Mouse (Mus musculus): ENCODE results near the gene Opn5. TPM values are rescaled to one million over a fixed set of nuclear protein-coding genes. Genes with fewer than 3 reads are reported as not detected.

Opn5 gene
- polyA plus RNA-seq (2015; fragmentation: Nextera tagmentation; extraction: Ambion mirVana), result not detected in 2 replicates

DNA sequence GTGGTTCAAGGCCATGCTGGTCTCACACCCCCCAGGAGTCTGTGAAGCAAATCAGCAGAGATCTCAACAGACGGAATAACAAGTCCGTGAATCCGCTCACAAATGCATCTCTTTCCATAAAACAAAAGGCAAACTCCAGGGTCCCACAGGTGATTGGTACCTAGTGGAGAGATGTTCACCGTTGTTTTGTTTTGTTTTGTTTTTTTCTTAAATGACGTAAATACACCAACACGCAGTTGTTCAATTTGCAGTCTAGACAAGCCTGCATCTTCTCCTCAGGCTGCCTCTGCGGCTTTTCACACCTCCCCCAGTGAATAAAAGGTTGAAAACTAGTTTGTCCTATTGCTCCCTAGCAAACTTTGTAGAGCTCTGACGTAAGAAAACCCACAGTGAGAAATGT is at the start of gene Opn5:
Opn5 (minus strand) TSS at position 101 of the 400 bp plus-strand sequence.
- H3K9ac ChIP-seq, result no peak within 1 kb of the TSS

DNA sequence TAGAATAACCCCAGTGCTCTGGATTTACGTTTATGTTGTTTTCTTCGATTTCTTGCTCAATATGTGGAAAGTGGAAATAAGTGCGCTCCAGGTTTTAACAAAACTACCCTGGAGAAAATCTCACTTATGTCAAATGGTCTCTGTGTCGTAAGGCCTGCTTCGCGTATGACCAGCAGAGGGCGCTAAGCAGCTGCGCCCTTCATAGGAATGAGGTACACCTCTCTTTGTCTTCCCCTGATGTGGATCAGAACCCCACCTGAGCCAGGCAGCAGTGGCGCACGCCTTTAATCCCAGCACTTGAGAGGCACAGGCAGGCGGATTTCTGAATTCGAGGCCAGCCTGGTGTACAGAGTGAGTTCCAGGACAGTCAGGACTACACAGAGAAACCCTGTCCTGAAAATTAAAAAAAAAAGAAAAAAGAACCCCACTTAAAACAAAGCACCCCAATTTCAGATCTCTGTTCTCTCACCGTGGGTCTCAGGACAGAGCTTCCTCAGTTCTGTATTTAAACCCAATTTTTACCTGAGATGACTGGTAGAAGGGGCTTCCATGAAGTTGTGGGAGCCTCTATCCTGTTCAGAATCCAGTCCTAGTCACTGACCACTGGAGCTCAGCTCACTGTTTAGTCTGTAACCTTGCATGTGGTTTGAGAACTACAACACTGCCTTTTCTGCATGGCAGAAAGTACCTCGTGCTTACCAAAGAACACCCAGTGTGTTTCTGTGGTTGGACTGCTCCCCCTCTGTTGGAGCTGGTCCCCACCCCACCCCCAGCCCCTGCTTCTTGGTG is 47.6 kb upstream of the Opn5 start:
- ATAC-seq (ENCODE audit: low read depth) (no peak), DNase-seq (peak; percentile 3)
- Histone ChIP-seq H3K9me3 (replicated peaks) (no peaks in the 10 kb centered on the region), H3K9ac (no peak overlapping the region), H3K36me3 (no peaks in the 10 kb centered on the region), H3K4me2 (no peak overlapping the region), H3K4me3 (replicated peaks) (no peak overlapping the region), H3K27ac (no peak overlapping the region), H3K4me1 (replicated peaks) (no peaks in the 10 kb centered on the region), H3K27me3 (no peaks in the 10 kb centered on the region)
- WGBS (ENCODE audit: insufficient replicate concordance), result 17% methylated on average over 14 of the region's 14 CpGs

More for the DNA sequence above, at the start of gene Opn5:
- no peak for ATAC-seq (ENCODE audit: low read depth)
- no peaks in the 10 kb centered on the region for H3K36me3 ChIP-seq
- no peak for DNase-seq
- H3K9me3 ChIP-seq (replicated peaks), result no peaks in the 10 kb centered on the region
- no peaks in the 10 kb centered on the region for H3K4me1 ChIP-seq (replicated peaks)
- H3K27me3 ChIP-seq, result no peaks in the 10 kb centered on the region
- WGBS (ENCODE audit: insufficient replicate concordance), result 65% methylated on average over 8 of the region's 8 CpGs
- H3K4me2 ChIP-seq, result no peak within 1 kb of the TSS
- H3K27ac ChIP-seq, result no peak within 1 kb of the TSS
- no peak within 1 kb of the TSS for H3K4me3 ChIP-seq (replicated peaks)

DNA sequence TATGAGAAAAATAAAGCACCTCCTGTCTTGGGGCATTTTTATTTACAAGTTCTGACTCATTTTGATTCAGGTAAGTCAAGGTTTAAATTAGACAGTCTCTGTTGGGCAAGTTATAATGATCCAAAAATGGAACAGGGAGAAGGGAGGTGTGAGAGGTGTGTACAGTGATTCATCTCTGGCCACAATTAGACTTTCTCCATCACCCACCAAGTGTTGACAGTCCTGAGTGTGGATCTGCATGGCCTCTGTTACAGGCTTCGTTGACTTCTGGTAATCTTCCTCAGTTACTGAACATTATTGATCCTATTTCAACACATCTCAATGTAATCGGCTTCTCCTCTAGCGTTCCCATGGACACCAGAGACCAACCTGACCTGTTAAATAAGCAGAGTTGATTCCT is 32.2 kb upstream of the Opn5 start:
- H3K27me3 ChIP-seq, result no peaks in the 10 kb centered on the region
- H3K4me3 ChIP-seq (replicated peaks), result no peak overlapping the region
- H3K9me3 ChIP-seq (replicated peaks), result 0 out of 2 replicates have a peak, but pooled peaks cover 3% of the 10 kb centered on the region
- WGBS (ENCODE audit: insufficient replicate concordance), result 54% methylated on average over 3 of the region's 3 CpGs
- H3K4me2 ChIP-seq, result no peak overlapping the region
- H3K4me1 ChIP-seq (replicated peaks), result no peaks in the 10 kb centered on the region
- no peak for DNase-seq
- no peak for ATAC-seq (ENCODE audit: low read depth)
- H3K36me3 ChIP-seq, result no peaks in the 10 kb centered on the region
- no peak overlapping the region for H3K27ac ChIP-seq
- no peak overlapping the region for H3K9ac ChIP-seq

DNA sequence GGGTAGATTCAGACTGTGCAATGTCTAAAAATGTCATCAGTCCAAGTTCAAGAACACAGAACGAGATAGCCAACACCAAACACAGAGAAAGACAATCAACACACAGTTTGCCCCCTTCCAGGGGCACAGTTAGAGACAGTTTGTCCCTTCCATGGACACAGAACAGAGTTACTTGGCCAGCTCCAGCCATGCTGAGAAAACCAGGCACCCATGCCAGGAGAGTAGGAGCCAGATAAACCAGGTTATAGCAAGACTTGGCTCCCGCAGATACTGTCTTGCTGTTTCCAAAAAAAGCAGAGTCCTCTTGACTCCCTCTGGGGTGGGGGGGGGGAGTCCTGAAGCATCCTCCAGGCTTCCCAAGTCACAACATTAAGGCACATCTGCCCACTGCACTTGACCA is 19.0 kb upstream of the Opn5 start:
- no peaks in the 10 kb centered on the region for H3K27me3 ChIP-seq
- no peak for DNase-seq
- 63% methylated on average over 2 of the region's 2 CpGs for WGBS (ENCODE audit: insufficient replicate concordance)
- H3K4me2 ChIP-seq, result no peak overlapping the region
- no peaks in the 10 kb centered on the region for H3K9me3 ChIP-seq (replicated peaks)
- no peak overlapping the region for H3K4me3 ChIP-seq (replicated peaks)
- ATAC-seq (ENCODE audit: low read depth), result no peak
- no peak overlapping the region for H3K9ac ChIP-seq
- H3K4me1 ChIP-seq (replicated peaks), result no peaks in the 10 kb centered on the region
- no peaks in the 10 kb centered on the region for H3K36me3 ChIP-seq
- H3K27ac ChIP-seq, result no peak overlapping the region

- no peak overlapping the region for H3K27ac ChIP-seq
- H3K4me3 ChIP-seq (replicated peaks), result no peak overlapping the region
- H3K4me1 ChIP-seq (replicated peaks), result no peaks in the 10 kb centered on the region
- no peak overlapping the region for H3K9ac ChIP-seq
- H3K9me3 ChIP-seq (replicated peaks), result no peaks in the 10 kb centered on the region
- 26% methylated on average over 6 of the region's 6 CpGs for WGBS (ENCODE audit: insufficient replicate concordance)
- DNase-seq (no peak), ATAC-seq (ENCODE audit: low read depth) (no peak)
- no peaks in the 10 kb centered on the region for H3K36me3 ChIP-seq
- no peaks in the 10 kb centered on the region for H3K27me3 ChIP-seq
- no peak overlapping the region for H3K4me2 ChIP-seq
Observed at GRCm38 (mm10) chr17:42613043-42613737, 2.0 kb upstream of the Opn5 start.

GRCm38 (mm10) chr17:42608270-42608669 is 2.9 kb downstream of the Opn5 start:
- H3K4me1 ChIP-seq (replicated peaks), result no peaks in the 10 kb centered on the region
- ATAC-seq (ENCODE audit: low read depth) (no peak), DNase-seq (no peak)
- H3K9me3 ChIP-seq (replicated peaks), result no peaks in the 10 kb centered on the region
- no peaks in the 10 kb centered on the region for H3K36me3 ChIP-seq
- H3K4me2 ChIP-seq, result no peak overlapping the region
- H3K27me3 ChIP-seq, result no peaks in the 10 kb centered on the region
- H3K9ac ChIP-seq, result no peak overlapping the region
- no peak overlapping the region for H3K27ac ChIP-seq
- no peak overlapping the region for H3K4me3 ChIP-seq (replicated peaks)
- 51% methylated on average over 3 of the region's 3 CpGs for WGBS (ENCODE audit: insufficient replicate concordance)

DNA sequence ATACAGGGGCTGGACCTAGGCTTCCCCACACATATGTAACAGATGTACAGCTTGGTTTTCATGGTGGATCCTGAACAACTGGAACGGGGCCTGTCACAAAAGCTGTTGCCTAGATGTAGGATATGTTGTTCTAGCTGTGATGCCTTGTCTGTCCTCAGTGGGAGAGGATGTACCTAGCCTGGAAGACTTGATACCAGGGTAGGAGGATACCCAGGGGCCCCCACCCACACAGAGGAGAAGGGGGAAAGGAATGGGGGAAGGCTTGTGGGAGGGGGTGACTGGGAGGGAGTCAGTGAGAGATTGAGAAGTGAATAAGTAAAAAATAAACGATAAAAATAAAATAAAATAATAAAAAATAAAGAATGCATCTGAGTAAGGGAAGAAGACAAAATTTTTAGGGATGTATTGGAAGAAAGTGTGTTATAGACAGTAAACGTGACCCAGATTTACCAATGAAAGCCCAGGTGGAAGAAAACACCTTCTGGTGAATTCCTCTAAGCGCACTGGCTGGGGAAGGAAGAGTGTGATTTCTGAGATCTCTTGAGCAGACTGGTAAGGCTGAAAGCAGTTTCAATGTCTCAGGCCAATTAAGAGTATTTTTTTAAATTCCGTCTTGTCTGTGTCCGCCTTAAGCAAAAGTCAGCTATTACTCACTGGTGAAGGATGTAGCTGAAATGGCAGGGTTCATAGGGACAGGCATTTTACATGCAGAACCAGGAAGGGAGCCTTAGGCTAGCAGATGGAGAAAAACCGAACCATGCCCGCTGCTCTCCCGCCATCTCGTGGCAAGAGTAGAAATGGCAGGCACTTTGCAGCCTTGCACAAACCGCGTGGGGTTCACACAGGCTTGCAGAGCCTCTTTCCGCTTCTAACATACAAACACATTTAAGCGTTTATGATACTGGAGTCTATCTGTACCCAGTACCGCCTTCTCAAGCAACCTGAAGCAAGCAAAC is 8.1 kb downstream of the Opn5 start:
- Histone ChIP-seq H3K4me1 (replicated peaks) (no peaks in the 10 kb centered on the region), H3K9me3 (replicated peaks) (no peaks in the 10 kb centered on the region), H3K36me3 (no peaks in the 10 kb centered on the region), H3K4me3 (replicated peaks) (no peak overlapping the region), H3K9ac (no peak overlapping the region), H3K4me2 (no peak overlapping the region), H3K27me3 (no peaks in the 10 kb centered on the region), H3K27ac (no peak overlapping the region)
- DNase-seq (peak; percentile 2), ATAC-seq (ENCODE audit: low read depth) (no peak)
- WGBS (ENCODE audit: insufficient replicate concordance), result 22% methylated on average over 15 of the region's 15 CpGs

- no peak for ATAC-seq (ENCODE audit: low read depth)
- Histone ChIP-seq H3K4me1 (replicated peaks) (no peaks in the 10 kb centered on the region), H3K9ac (no peak overlapping the region), H3K27me3 (no peaks in the 10 kb centered on the region), H3K9me3 (replicated peaks) (no peaks in the 10 kb centered on the region), H3K4me2 (no peak overlapping the region), H3K36me3 (no peaks in the 10 kb centered on the region), H3K4me3 (replicated peaks) (no peak overlapping the region), H3K27ac (no peak overlapping the region)
- DNase-seq, result no peak
- WGBS (ENCODE audit: insufficient replicate concordance), result 60% methylated on average over 1 of the region's 1 CpGs
Observed at GRCm38 (mm10) chr17:42586486-42586885, 24.7 kb downstream of the Opn5 start.

DNA sequence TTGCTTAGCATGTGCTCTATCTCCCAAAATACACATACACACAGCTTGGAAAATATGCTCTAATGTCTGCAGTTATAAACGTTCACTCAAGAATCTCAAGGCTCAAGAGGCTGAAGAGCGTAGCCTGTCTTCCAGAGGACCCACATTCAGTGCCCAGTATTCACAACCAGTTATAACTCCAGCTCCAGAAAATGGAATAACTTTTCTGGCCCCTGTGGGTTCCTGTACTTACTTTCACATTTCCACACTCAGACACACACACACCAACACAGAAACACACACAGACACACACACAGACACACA is 28.2 kb downstream of the Opn5 start:
- Histone ChIP-seq H3K36me3 (no peaks in the 10 kb centered on the region), H3K4me2 (no peak overlapping the region), H3K9me3 (replicated peaks) (no peaks in the 10 kb centered on the region), H3K27me3 (no peaks in the 10 kb centered on the region), H3K27ac (no peak overlapping the region), H3K4me3 (replicated peaks) (no peak overlapping the region), H3K9ac (no peak overlapping the region), H3K4me1 (replicated peaks) (no peaks in the 10 kb centered on the region)
- WGBS (ENCODE audit: insufficient replicate concordance), result 49% methylated on average over 2 of the region's 2 CpGs
- DNase-seq (no peak), ATAC-seq (ENCODE audit: low read depth) (no peak)

GRCm38 (mm10) chr17:42582281-42583028 is 28.7 kb downstream of the Opn5 start:
- no peaks in the 10 kb centered on the region for H3K27me3 ChIP-seq
- H3K36me3 ChIP-seq, result no peaks in the 10 kb centered on the region
- ATAC-seq (ENCODE audit: low read depth) (no peak), DNase-seq (no peak)
- WGBS (ENCODE audit: insufficient replicate concordance), result 44% methylated on average over 1 of the region's 1 CpGs
- no peak overlapping the region for H3K4me2 ChIP-seq
- H3K27ac ChIP-seq, result no peak overlapping the region
- H3K9ac ChIP-seq, result no peak overlapping the region
- H3K9me3 ChIP-seq (replicated peaks), result no peaks in the 10 kb centered on the region
- no peak overlapping the region for H3K4me3 ChIP-seq (replicated peaks)
- no peaks in the 10 kb centered on the region for H3K4me1 ChIP-seq (replicated peaks)

DNA sequence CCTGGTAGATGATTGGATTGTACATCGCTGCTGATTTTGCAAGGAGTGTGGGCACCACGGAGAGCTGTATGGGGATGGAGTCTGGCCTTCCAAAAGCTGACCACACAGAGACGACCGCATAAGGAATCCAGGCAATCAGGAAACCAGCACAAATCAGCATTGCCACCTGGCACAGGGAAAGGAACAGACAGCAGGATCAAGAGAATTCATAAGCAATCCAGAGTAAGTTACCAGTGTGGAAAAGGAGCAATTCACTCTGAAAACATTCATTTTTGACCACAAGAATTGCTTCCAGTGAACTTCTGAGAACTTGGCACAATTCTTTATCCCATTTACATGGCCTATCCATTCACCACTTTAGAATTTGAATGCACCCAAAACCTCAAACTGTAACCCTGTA is 30.6 kb downstream of the Opn5 start:
- Histone ChIP-seq H3K9me3 (replicated peaks) (no peaks in the 10 kb centered on the region), H3K4me3 (replicated peaks) (no peak overlapping the region), H3K4me1 (replicated peaks) (no peaks in the 10 kb centered on the region), H3K9ac (no peak overlapping the region), H3K4me2 (no peak overlapping the region), H3K27ac (no peak overlapping the region), H3K27me3 (no peaks in the 10 kb centered on the region), H3K36me3 (no peaks in the 10 kb centered on the region)
- no peak for DNase-seq
- no peak for ATAC-seq (ENCODE audit: low read depth)
- 61% methylated on average over 4 of the region's 4 CpGs for WGBS (ENCODE audit: insufficient replicate concordance)
